Mouse (Mus musculus) heart, embryonic 15.5 days (tissue): Measurements from ENCODE around the gene Gm32742. TPM values are rescaled to one million over a fixed set of nuclear protein-coding genes. Genes with fewer than 3 reads are reported as not detected.

Source experiments
- ATAC-seq: fragments of 200-750 bp; cut with Nextera tagmentation; replicated peaks from 2 replicates; pipeline ENCODE4 v1.8.0; 2017; ENCODE audit warnings: low read depth, moderate TSS enrichment; ENCODE audit not compliant: insufficient number of reproducible peaks, insufficient read depth, low FRiP score
- H3K27ac ChIP-seq: fragments of 300-500 bp; sonication (generic); 2 replicates; pipeline ENCODE4 v1.5.1; 2015; ENCODE audit warnings: mild to moderate bottlenecking, inconsistent platforms
- H3K27me3 ChIP-seq: fragments of 300-500 bp; sonication (generic); 2 replicates; pipeline ENCODE4 v1.6.1; 2015; ENCODE audit warnings: inconsistent platforms
- H3K36me3 ChIP-seq: fragments of 300-500 bp; sonication (generic); 2 replicates; pipeline ENCODE4 v1.6.1; 2015; ENCODE audit warnings: mild to moderate bottlenecking, inconsistent platforms
- H3K4me1 ChIP-seq: fragments of 300-500 bp; sonication (generic); replicated peaks from 2 replicates; pipeline ENCODE4 v1.6.1; 2015; ENCODE audit warnings: inconsistent platforms
- H3K4me2 ChIP-seq: fragments of 300-500 bp; sonication (generic); 2 replicates; pipeline ENCODE4 v1.6.1; 2015; ENCODE audit warnings: inconsistent platforms, mild to moderate bottlenecking, moderate library complexity
- H3K4me3 ChIP-seq: fragments of 300-500 bp; sonication (generic); 2 replicates; pipeline ENCODE4 v1.5.1; 2015; ENCODE audit warnings: mild to moderate bottlenecking, inconsistent platforms
- H3K9ac ChIP-seq: fragments of 300-500 bp; sonication (generic); 2 replicates; pipeline ENCODE4 v1.6.1; 2015; ENCODE audit warnings: mild to moderate bottlenecking, inconsistent platforms
- H3K9me3 ChIP-seq: fragments of 300-500 bp; sonication (generic); replicated peaks from 2 replicates; pipeline ENCODE4 v1.6.1; 2016; ENCODE audit warnings: inconsistent platforms
- WGBS: fragments of 180-500 bp; shearing (Covaris S2); methylation state at CpG from one replicate; pipeline ENCODE4 v1.1.7; 2015; ENCODE audit warnings: mixed read lengths; 5-methylcytosine and 5-hydroxymethylcytosine counted together
- microRNA counts: library from miRNA; unstranded; fragments of <30 nt; microRNA quantifications from one replicate; lab custom pipeline; 2016
- microRNA-seq: library from miRNA; unstranded; fragments of <30 nt; microRNA quantifications from one replicate; pipeline ENCODE4, GENCODE M21; 2016
- polyA plus RNA-seq: library from polyadenylated mRNA; unstranded; fragments of >200 nt; fragmentation: Nextera tagmentation; extraction: Ambion mirVana; gene quantifications from 2 replicates; pipeline ENCODE4 v1.2.1, GENCODE M21; 2015

The Gm32742 gene
- polyA plus RNA-seq, 1 experiment from 2014 or later: 0.03 TPM

DNA sequence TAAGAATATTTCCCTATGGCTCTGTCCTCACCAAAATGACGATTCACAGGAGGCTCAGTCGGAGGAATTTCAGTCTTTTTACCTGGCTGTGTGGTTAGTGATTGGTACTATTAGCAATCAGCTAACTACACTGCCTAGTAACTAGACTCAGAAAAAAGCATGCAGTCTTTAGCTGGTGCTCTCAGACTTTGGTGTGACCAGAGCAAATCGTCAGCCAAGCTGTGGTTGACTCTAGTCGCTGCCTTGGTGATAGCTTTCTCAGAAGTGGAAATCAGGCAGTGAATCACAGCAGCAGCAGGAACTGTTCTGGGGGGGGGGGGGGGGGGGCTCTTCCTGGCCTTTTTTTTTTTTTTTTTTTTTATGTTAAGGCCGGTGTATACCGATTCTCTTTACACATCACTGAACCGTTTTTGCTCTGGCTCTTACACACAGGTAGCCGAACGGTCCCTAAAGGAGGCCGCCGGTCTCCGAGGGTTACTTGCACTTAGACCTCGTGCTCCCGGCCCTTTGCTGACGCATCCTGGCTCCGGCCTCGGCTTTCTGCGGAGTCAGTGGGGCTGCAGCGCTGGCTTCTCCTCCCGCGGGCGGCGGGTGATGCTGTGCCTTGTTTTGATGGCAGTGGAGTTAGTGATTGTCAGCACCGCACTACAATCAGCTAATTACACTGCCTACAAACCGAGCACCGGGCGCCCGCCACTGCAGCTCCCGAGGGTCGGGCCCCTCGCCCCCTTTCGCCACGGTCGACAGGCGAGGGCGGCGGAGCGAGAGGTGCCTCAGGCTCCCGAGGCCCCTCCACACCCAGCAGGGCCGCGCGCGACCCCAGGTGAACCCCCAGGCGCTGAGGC lies 62.1 kb downstream of the Gm32742 start:
- H3K9ac ChIP-seq: peak overlapping the region; percentile 60
- 3% methylated on average over 43 of the region's 44 CpGs for WGBS
- H3K27me3 ChIP-seq: peaks cover 18% of the 10 kb centered on the region
- H3K9me3 ChIP-seq: no peaks in the 10 kb centered on the region
- H3K4me3 ChIP-seq: peak overlapping the region; percentile 63
- H3K36me3 ChIP-seq: no peaks in the 10 kb centered on the region
- peak overlapping the region; percentile 100 for H3K4me2 ChIP-seq
- 0 out of 2 replicates have a peak, but pooled peaks have one; percentile 31 for ATAC-seq
- H3K27ac ChIP-seq: no peak overlapping the region
- peaks cover 16% of the 10 kb centered on the region for H3K4me1 ChIP-seq

GRCm38 (mm10) chr9:51101756-51102425 lies 63.4 kb downstream of the Gm32742 start, which contains the start of gene 4833427G06Rik:
4833427G06Rik (minus strand) TSS chr9:51102078.
- 9% methylated on average over 27 of the region's 27 CpGs for WGBS
- H3K9ac ChIP-seq: 0 out of 2 replicates have a peak within 1 kb of the TSS, but pooled peaks have one; percentile 2
- ATAC-seq: no peak
- H3K27ac ChIP-seq: no peak within 1 kb of the TSS
- peak within 1 kb of the TSS; percentile 30 for H3K4me3 ChIP-seq
- peak within 1 kb of the TSS; percentile 100 for H3K4me2 ChIP-seq
- H3K4me1 ChIP-seq: peaks cover 16% of the 10 kb centered on the region
- no peaks in the 10 kb centered on the region for H3K36me3 ChIP-seq
- no peaks in the 10 kb centered on the region for H3K9me3 ChIP-seq
- H3K27me3 ChIP-seq: peaks cover 18% of the 10 kb centered on the region

GRCm38 (mm10) chr9:51096306-51096705 lies 69.0 kb downstream of the Gm32742 start:
- Histone ChIP-seq H3K4me2 (no peak overlapping the region), H3K27me3 (peaks cover 7% of the 10 kb centered on the region), H3K4me3 (no peak overlapping the region), H3K4me1 (no peaks in the 10 kb centered on the region), H3K9me3 (no peaks in the 10 kb centered on the region), H3K9ac (no peak overlapping the region), H3K36me3 (no peaks in the 10 kb centered on the region), H3K27ac (no peak overlapping the region)
- WGBS: 44% methylated on average over 2 of the region's 2 CpGs
- no peak for ATAC-seq

- Histone ChIP-seq H3K27ac (no peak overlapping the region), H3K4me3 (no peak overlapping the region), H3K9ac (no peak overlapping the region), H3K27me3 (no peaks in the 10 kb centered on the region), H3K4me1 (no peaks in the 10 kb centered on the region), H3K9me3 (no peaks in the 10 kb centered on the region), H3K36me3 (no peaks in the 10 kb centered on the region), H3K4me2 (no peak overlapping the region)
- WGBS: 43% methylated on average over 5 of the region's 5 CpGs
- ATAC-seq: no peak
Observed at GRCm38 (mm10) chr9:51093697-51094096, 71.6 kb downstream of the Gm32742 start.

- Histone ChIP-seq H3K27ac (no peak overlapping the region), H3K4me3 (no peak overlapping the region), H3K9me3 (no peaks in the 10 kb centered on the region), H3K9ac (no peak overlapping the region), H3K4me2 (no peak overlapping the region), H3K4me1 (peaks cover 8% of the 10 kb centered on the region), H3K27me3 (no peaks in the 10 kb centered on the region), H3K36me3 (no peaks in the 10 kb centered on the region)
- WGBS: 76% methylated on average over 5 of the region's 5 CpGs
- no peak for ATAC-seq
Observed at GRCm38 (mm10) chr9:51081614-51082013, 83.7 kb downstream of the Gm32742 start.

MicroRNAs within 50 kb of the gene (microRNA counts, 519-probe panel; counts per million panel counts)
- microRNA mmu-miR-34b-3p (lab: Ali Mortazavi, UCI): 2,297 counts per million, percentile 40 among the panel's probes with 10 or more counts
- microRNA mmu-miR-34b-5p (lab: Ali Mortazavi, UCI): 2,297 counts per million, percentile 40 among the panel's probes with 10 or more counts
- 3,415 counts per million, percentile 83 among the panel's probes with 10 or more counts for microRNA mmu-miR-34c (lab: Ali Mortazavi, UCI)

Small RNA genes lying within 50 kb of the gene (microRNA-seq; reads per million reads assigned to microRNA genes)
- gene Mir34b (13.4 reads per million, percentile 29 among the genes with 10 or more reads in this experiment), gene Mir34c (436 reads per million, percentile 71 among the genes with 10 or more reads in this experiment)

Other genes with a start within 250 kb of the Gm32742 start
- gene Sik2, start 156.4 kb downstream of the Gm32742 start, polyA plus RNA-seq: 13.7 and 14.9 TPM in 2 replicates
- not detected in 2 replicates for gene Btg4, start 104.6 kb downstream of the Gm32742 start, polyA plus RNA-seq
- gene Layn, start 88.4 kb downstream of the Gm32742 start, polyA plus RNA-seq: 8.8 and 8.9 TPM in 2 replicates
- gene 4833427G06Rik, start 63.4 kb downstream of the Gm32742 start, polyA plus RNA-seq: 0.19 TPM in 1 of 2 replicates, not detected in the other
- 0.06 and 0.49 TPM in 2 replicates for gene Pou2af1, start 48.2 kb upstream of the Gm32742 start, polyA plus RNA-seq
- 2.7 and 3.7 TPM in 2 replicates for gene Colca2, start 113.1 kb upstream of the Gm32742 start, polyA plus RNA-seq
- 0.22 TPM in 1 of 2 replicates, not detected in the other for gene 1810046K07Rik, start 163.4 kb upstream of the Gm32742 start, polyA plus RNA-seq